8 mouse cellular contexts compared by ENCODE assay signal in the genomic region with DNA sequence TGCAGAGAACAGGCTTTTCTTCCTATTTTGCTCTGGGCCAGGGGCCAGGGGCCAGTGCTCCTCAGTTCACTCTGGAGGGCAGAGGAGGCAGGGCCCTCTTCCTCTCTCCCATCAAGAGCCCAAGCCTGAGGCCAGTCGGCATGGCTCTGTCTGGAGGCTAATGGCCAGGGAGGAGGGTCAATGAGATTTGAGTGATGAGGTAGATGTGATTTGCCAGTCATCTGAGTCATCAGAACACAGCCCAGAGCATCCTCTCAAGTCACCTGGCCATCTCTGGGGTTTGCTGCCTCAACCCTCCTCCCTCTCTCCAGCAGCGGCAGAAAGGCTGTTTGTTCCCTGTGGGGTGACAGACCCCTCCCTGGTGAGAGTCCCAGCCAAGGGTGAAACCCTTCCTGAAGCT. TPM values are rescaled to one million over a fixed set of nuclear protein-coding genes. Genes with fewer than 3 reads are reported as not detected.
DNase-seq lines count a peak whose midpoint lies in the region; ATAC-seq and TF ChIP-seq lines count a peak whose summit lies in the region.
"Had no signal": no experiment of that assay in that cellular context is flagged by ENCODE, and none has a peak within 500 bp of the region (broad histone marks: within the 10 kb centered on the region; RNA-seq: fewer than 3 reads in every experiment).

No protein-coding gene starts in this region.

- WGBS in forebrain, embryonic 14.5 days: 14% methylated on average over 2 of the region's 2 CpGs
- 20% methylated on average over 2 of the region's 2 CpGs for WGBS in intestine, embryonic 16.5 days
- WGBS in neural tube, embryonic 14.5 days: 0% methylated on average over 2 of the region's 2 CpGs

- H3K4me1 ChIP-seq in forebrain, embryonic 14.5 days (ENCODE audit: control insufficient read depth, insufficient read depth, low read length): peaks cover 34% of the 10 kb centered on the region
- peaks cover 45% of the 10 kb centered on the region for H3K4me1 ChIP-seq in intestine, embryonic 16.5 days (ENCODE audit: control insufficient read depth, insufficient read depth, low read length)
- peaks cover 19% of the 10 kb centered on the region for H3K4me1 ChIP-seq in neural tube, embryonic 14.5 days (ENCODE audit: control insufficient read depth, insufficient read depth, low read length)

- no peak for DNase-seq in layer of hippocampus, adult 2 months (ENCODE audit: low spot score in 2 of 2)
- DNase-seq in layer of hippocampus, adult 11-12 months (ENCODE audit: low spot score): no peak
- DNase-seq in forebrain, embryonic 14.5 days (ENCODE audit: low spot score): no peak
- DNase-seq in layer of hippocampus, adult 18-20 months (ENCODE audit: low spot score in 2 of 2): no peak
- DNase-seq in spleen, postnatal 36 days (ENCODE audit: low spot score in 2 of 2): no peak

- TF ChIP-seq CTCF in layer of hippocampus, adult 2 months (conservative IDR thresholded peaks at IDR 0.05): no peak

- H3K9ac ChIP-seq in forebrain, embryonic 14.5 days (ENCODE audit: low read length): no peak overlapping the region; the same call in 1 of the 2 replicates
- H3K9ac ChIP-seq in intestine, embryonic 16.5 days (ENCODE audit: low read depth, low read length): peak overlapping the region; percentile 75
- no peak overlapping the region for H3K9ac ChIP-seq in neural tube, embryonic 14.5 days (replicated peaks; ENCODE audit: low read depth, low read length)

- no peaks in the 10 kb centered on the region for H3K9me3 ChIP-seq in forebrain, embryonic 14.5 days (replicated peaks; ENCODE audit: control insufficient read depth, low read length)
- no peaks in the 10 kb centered on the region for H3K9me3 ChIP-seq in intestine, embryonic 16.5 days (ENCODE audit: control insufficient read depth, low read length)
- no peaks in the 10 kb centered on the region for H3K9me3 ChIP-seq in neural tube, embryonic 14.5 days (ENCODE audit: control insufficient read depth, low read length)

- peaks cover 14% of the 10 kb centered on the region; the same call in 1 of the 2 replicates for H3K27me3 ChIP-seq in forebrain, embryonic 14.5 days (replicated peaks; ENCODE audit: control insufficient read depth, insufficient read depth, low read length)
- H3K27me3 ChIP-seq in intestine, embryonic 16.5 days (replicated peaks; ENCODE audit: control insufficient read depth, insufficient read depth, low read length): peaks cover 15% of the 10 kb centered on the region
- H3K27me3 ChIP-seq in neural tube, embryonic 14.5 days (ENCODE audit: control insufficient read depth, insufficient read depth, low read length): peaks cover 29% of the 10 kb centered on the region

- no peaks in the 10 kb centered on the region for H3K36me3 ChIP-seq in forebrain, embryonic 14.5 days (ENCODE audit: control insufficient read depth, insufficient read depth, low read length)
- no peaks in the 10 kb centered on the region for H3K36me3 ChIP-seq in intestine, embryonic 16.5 days (ENCODE audit: control insufficient read depth, insufficient read depth, low read length)
- no peaks in the 10 kb centered on the region for H3K36me3 ChIP-seq in neural tube, embryonic 14.5 days (ENCODE audit: control insufficient read depth, insufficient read depth, low read length)

- ATAC-seq in forebrain, embryonic 14.5 days: no peak
- ATAC-seq in intestine, embryonic 16.5 days: no peak
- ATAC-seq in neural tube, embryonic 14.5 days (ENCODE audit: low read depth): no peak

- peak overlapping the region; percentile 88 for H3K4me2 ChIP-seq in forebrain, embryonic 14.5 days (ENCODE audit: low read length)
- H3K4me2 ChIP-seq in intestine, embryonic 16.5 days (ENCODE audit: low read depth, low read length): peak overlapping the region; percentile 95
- H3K4me2 ChIP-seq in neural tube, embryonic 14.5 days (ENCODE audit: low read depth, low read length): peak overlapping the region; percentile 82; the same call in 1 of the 2 replicates

- peak overlapping the region; percentile 54; the same call in 1 of the 2 replicates for H3K4me3 ChIP-seq in layer of hippocampus, adult 2 months
- no peak overlapping the region for H3K4me3 ChIP-seq in forebrain, embryonic 14.5 days (ENCODE audit: low read depth, low read length)
- peak overlapping the region; percentile 75 for H3K4me3 ChIP-seq in intestine, embryonic 16.5 days (ENCODE audit: low read length)
- peak overlapping the region; percentile 41; the same call in 1 of the 2 replicates for H3K4me3 ChIP-seq in neural tube, embryonic 14.5 days (ENCODE audit: low read depth, low read length)
- H3K4me3 ChIP-seq: erythroblast, embryonic 14.5 days had no signal

- H3K27ac ChIP-seq in layer of hippocampus, adult 2 months: peak overlapping the region; percentile 37
- no peak overlapping the region for H3K27ac ChIP-seq in forebrain, embryonic 14.5 days (ENCODE audit: low read depth, low read length)
- H3K27ac ChIP-seq in intestine, embryonic 16.5 days (ENCODE audit: low read length): peak overlapping the region; percentile 85
- H3K27ac ChIP-seq in neural tube, embryonic 14.5 days (ENCODE audit: low read depth, low read length): no peak overlapping the region

RNA-seq across cellular contexts. Expression of gene Mcam, which starts 1.0 kb away (rescaled TPM):
- total RNA-seq in layer of hippocampus, adult 2 months (2021): 10 to 100 TPM; 10.1 to 15.9 TPM
- polyA plus RNA-seq in forebrain, embryonic 14.5 days (2014; fragmentation: Nextera tagmentation; extraction: Ambion mirVana): 13.2 and 14.1 TPM in 2 replicates
- 42.9 and 45.1 TPM in 2 replicates for polyA plus RNA-seq in intestine, embryonic 16.5 days (2015; fragmentation: Nextera tagmentation; extraction: Ambion mirVana)
- 9.0 and 23.0 TPM in 2 replicates for polyA plus RNA-seq in neural tube, embryonic 14.5 days (2014; fragmentation: Nextera tagmentation; extraction: Ambion mirVana)
- 10 to 100 TPM in 1 of 2 experiments, 1 to 10 TPM in 1; 7.9 to 11.3 TPM for total RNA-seq in layer of hippocampus, adult 18-20 months (2021)
- polyA plus RNA-seq: erythroblast, embryonic 14.5 days had no signal

RNA-seq across cellular contexts. Expression of gene Rnf26, which starts 20.0 kb away (rescaled TPM):
- total RNA-seq in layer of hippocampus, adult 2 months (2021): 10 to 100 TPM; 29.2 to 30.7 TPM
- 31.3 and 35.1 TPM in 2 replicates for polyA plus RNA-seq in forebrain, embryonic 14.5 days (2014; fragmentation: Nextera tagmentation; extraction: Ambion mirVana)
- 45.4 and 48.1 TPM in 2 replicates for polyA plus RNA-seq in intestine, embryonic 16.5 days (2015; fragmentation: Nextera tagmentation; extraction: Ambion mirVana)
- polyA plus RNA-seq in neural tube, embryonic 14.5 days (2014; fragmentation: Nextera tagmentation; extraction: Ambion mirVana): 28.9 and 32.6 TPM in 2 replicates
- 10 to 100 TPM; 29.7 to 29.8 TPM for total RNA-seq in layer of hippocampus, adult 18-20 months (2021)

RNA-seq across cellular contexts. Expression of gene Gm49380, which starts 20.0 kb away (rescaled TPM):
- under 1 TPM; 0.27 to 0.38 TPM for total RNA-seq in layer of hippocampus, adult 2 months (2021)
- polyA plus RNA-seq in forebrain, embryonic 14.5 days (2014; fragmentation: Nextera tagmentation; extraction: Ambion mirVana): 0.11 and 0.16 TPM in 2 replicates
- polyA plus RNA-seq in intestine, embryonic 16.5 days (2015; fragmentation: Nextera tagmentation; extraction: Ambion mirVana): 0.05 and 0.12 TPM in 2 replicates
- polyA plus RNA-seq in neural tube, embryonic 14.5 days (2014; fragmentation: Nextera tagmentation; extraction: Ambion mirVana): 0.08 and 0.10 TPM in 2 replicates
- total RNA-seq in layer of hippocampus, adult 18-20 months (2021): under 1 TPM in 1 of 2 experiments, not detected in 1; 0.38 TPM
- polyA plus RNA-seq: erythroblast, embryonic 14.5 days had no signal

RNA-seq across cellular contexts. Expression of gene C1qtnf5, which starts 26.2 kb away (rescaled TPM):
- total RNA-seq in layer of hippocampus, adult 2 months (2021): 10 to 100 TPM; 12.3 to 14.4 TPM
- 2.6 and 3.2 TPM in 2 replicates for polyA plus RNA-seq in forebrain, embryonic 14.5 days (2014; fragmentation: Nextera tagmentation; extraction: Ambion mirVana)
- 2.7 and 3.0 TPM in 2 replicates for polyA plus RNA-seq in intestine, embryonic 16.5 days (2015; fragmentation: Nextera tagmentation; extraction: Ambion mirVana)
- 6.7 and 8.0 TPM in 2 replicates for polyA plus RNA-seq in neural tube, embryonic 14.5 days (2014; fragmentation: Nextera tagmentation; extraction: Ambion mirVana)
- total RNA-seq in layer of hippocampus, adult 18-20 months (2021): 10 to 100 TPM; 16.9 to 21.2 TPM

RNA-seq across cellular contexts. Expression of gene Mfrp, which starts 31.8 kb away (rescaled TPM):
- total RNA-seq in layer of hippocampus, adult 2 months (2021): 1 to 10 TPM in 1 of 2 experiments, not detected in 1; 1.3 TPM
- polyA plus RNA-seq in forebrain, embryonic 14.5 days (2014; fragmentation: Nextera tagmentation; extraction: Ambion mirVana): 0.31 TPM in 1 of 2 replicates, not detected in the other
- polyA plus RNA-seq in intestine, embryonic 16.5 days (2015; fragmentation: Nextera tagmentation; extraction: Ambion mirVana): 0.18 and 0.24 TPM in 2 replicates
- not detected in 2 replicates for polyA plus RNA-seq in neural tube, embryonic 14.5 days (2014; fragmentation: Nextera tagmentation; extraction: Ambion mirVana)
- 1 to 10 TPM in 1 of 2 experiments, under 1 TPM in 1; 0.30 to 1.8 TPM for total RNA-seq in layer of hippocampus, adult 18-20 months (2021)
- polyA plus RNA-seq: erythroblast, embryonic 14.5 days had no signal

Comparison
In these comparisons a context has a peak if more than half of its experiments do, and no peak if none do; other contexts are left out.
1. H3K27ac ChIP-seq: peak in layer of hippocampus, adult 2 months (single experiment) and intestine, embryonic 16.5 days (single experiment); none in forebrain, embryonic 14.5 days (single experiment) and neural tube, embryonic 14.5 days (single experiment).
2. Peak in every context shown above with its lines, with median percentiles within 50 percentile points of each other: H3K4me2 ChIP-seq.